Mouse (Mus musculus) kidney, postnatal 10 days (tissue): ENCODE results near the gene Tppp3.
A peak's percentile ranks its signal among the peaks of the same experiment; 100 is the strongest.

Experiments
- DNase-seq: peaks from one replicate; pipeline ENCODE4 v3.0.0; 2021; ENCODE audit warnings: mixed read lengths

Gene Tppp3

GRCm38 (mm10) chr8:105466246-105466645 lies 5.1 kb downstream of the Tppp3 start:
- DNase-seq = no peak

- DNase-seq = peak; percentile 52
These were observed 6.7 kb downstream of the Tppp3 start for GRCm38 (mm10) chr8:105464595-105464994.

- DNase-seq = no peak
These were observed 10.1 kb downstream of the Tppp3 start for GRCm38 (mm10) chr8:105461085-105461803.

- no peak for DNase-seq
These were observed 16.1 kb downstream of the Tppp3 start for GRCm38 (mm10) chr8:105455218-105455617.

GRCm38 (mm10) chr8:105454088-105454487 lies 17.2 kb downstream of the Tppp3 start:
- DNase-seq = no peak

GRCm38 (mm10) chr8:105453296-105453695 lies 18.0 kb downstream of the Tppp3 start:
- no peak for DNase-seq

- DNase-seq = no peak
These were observed 19.3 kb downstream of the Tppp3 start for GRCm38 (mm10) chr8:105451903-105452603.

GRCm38 (mm10) chr8:105450977-105451376 lies 20.3 kb downstream of the Tppp3 start:
- no peak for DNase-seq

- no peak for DNase-seq
These were observed 22.7 kb downstream of the Tppp3 start for GRCm38 (mm10) chr8:105448596-105448995.

- no peak for DNase-seq
These were observed 23.1 kb downstream of the Tppp3 start for GRCm38 (mm10) chr8:105448188-105448587.

GRCm38 (mm10) chr8:105446127-105446552 lies 25.2 kb downstream of the Tppp3 start:
- DNase-seq = peak; percentile 57

- no peak for DNase-seq
These were observed 25.8 kb downstream of the Tppp3 start for GRCm38 (mm10) chr8:105445296-105446126.

GRCm38 (mm10) chr8:105442661-105443060 lies 28.7 kb downstream of the Tppp3 start:
- no peak for DNase-seq

GRCm38 (mm10) chr8:105441433-105441832 lies 29.9 kb downstream of the Tppp3 start:
- DNase-seq = peak; percentile 76

- peak; percentile 71 for DNase-seq
These were observed 32.5 kb downstream of the Tppp3 start for GRCm38 (mm10) chr8:105438865-105439264.

- DNase-seq = no peak
These were observed 34.1 kb downstream of the Tppp3 start for GRCm38 (mm10) chr8:105437078-105437748.

GRCm38 (mm10) chr8:105436218-105436617 lies 35.1 kb downstream of the Tppp3 start:
- DNase-seq = no peak

GRCm38 (mm10) chr8:105434136-105434535 lies 37.2 kb downstream of the Tppp3 start:
- DNase-seq = no peak

GRCm38 (mm10) chr8:105433511-105433910 lies 37.8 kb downstream of the Tppp3 start:
- DNase-seq = no peak

- no peak for DNase-seq
These were observed 38.3 kb downstream of the Tppp3 start for GRCm38 (mm10) chr8:105433021-105433420.

- DNase-seq = no peak
These were observed 39.4 kb downstream of the Tppp3 start for GRCm38 (mm10) chr8:105431743-105432515.

- no peak for DNase-seq
These were observed 44.4 kb downstream of the Tppp3 start for GRCm38 (mm10) chr8:105426878-105427277.
